Mouse (Mus musculus): ENCODE results near the gene Akap6.

The Akap6 gene

DNA sequence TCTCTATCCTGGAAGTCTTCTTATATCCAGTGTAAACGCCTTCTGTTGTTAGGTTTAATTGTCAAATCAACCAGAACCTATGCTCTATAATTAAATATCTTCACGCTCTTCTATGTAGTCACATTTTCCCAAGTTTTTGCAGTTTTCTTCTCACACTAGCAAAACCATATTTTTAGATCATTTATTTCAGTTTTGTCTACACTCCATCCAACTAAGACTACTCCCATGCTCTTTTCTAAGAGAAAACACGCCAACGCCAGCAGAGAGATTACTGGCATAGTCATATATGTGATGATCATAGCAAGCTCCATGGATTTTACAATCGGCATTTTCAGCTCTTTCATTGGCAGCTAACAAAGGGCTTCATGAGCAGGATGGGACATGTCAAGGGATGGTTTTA lies 341.5 kb downstream of the Akap6 start:
- DNase-seq (ENCODE audit: low spot score), result no peak

DNA sequence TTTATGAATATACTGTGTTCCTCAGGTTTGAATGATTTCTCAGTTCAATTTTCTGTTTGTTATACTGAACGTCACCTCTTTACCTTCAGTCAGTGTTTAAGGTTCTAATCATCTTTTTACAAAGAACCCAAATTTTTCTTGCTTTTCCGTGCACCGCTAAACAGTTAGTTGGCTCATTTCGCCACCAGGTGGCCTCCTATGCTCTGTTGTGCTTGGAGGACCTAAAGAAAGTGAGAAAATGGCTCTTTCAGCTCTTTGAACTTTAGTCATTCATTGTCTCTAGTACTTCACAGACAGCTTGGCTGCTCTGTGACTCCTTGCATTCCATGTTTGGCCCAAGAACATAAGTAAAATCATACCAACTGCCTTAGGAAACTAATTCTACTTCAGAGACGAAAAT lies 343.6 kb downstream of the Akap6 start:
- DNase-seq (ENCODE audit: low spot score), result peak; percentile 88

DNA sequence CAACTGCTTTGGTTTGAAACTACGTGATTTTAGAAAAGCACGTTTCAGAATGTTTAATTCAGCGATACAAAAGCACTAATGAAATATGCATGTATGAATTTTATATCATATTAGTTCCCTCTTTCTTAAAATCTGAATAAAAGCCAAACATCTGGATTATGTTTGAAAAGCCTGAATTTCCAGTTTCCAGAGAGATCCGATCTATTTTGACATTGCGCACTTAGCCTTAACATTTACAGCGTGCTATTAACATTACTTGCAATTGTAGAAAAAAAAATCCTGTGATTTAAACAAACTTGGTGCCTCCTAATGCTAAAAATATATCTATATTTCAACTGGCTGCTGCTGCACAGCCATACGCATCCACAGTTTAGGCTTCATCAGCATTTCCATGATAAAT lies 358.4 kb downstream of the Akap6 start:
- DNase-seq (ENCODE audit: low spot score), result no peak

DNA sequence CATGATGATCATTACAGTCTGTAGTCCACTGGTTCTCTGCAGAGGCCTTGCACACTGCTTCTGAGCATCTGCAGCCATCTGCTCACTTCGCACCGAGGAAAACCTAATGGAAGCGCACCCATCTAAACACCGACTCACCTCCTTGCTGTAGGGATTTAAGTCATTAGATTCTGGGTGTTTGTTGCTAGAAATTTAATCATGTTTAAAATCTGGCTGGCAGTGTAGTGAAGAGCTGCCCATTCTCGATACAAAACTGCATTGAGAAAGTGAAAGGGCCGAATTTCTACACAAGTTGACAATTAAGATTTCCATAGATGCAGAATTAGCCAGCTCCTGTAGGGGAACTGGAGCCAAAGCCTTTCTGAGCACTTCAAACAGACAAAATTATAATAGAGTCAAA lies 361.7 kb downstream of the Akap6 start:
- no peak for DNase-seq (ENCODE audit: low spot score)

DNA sequence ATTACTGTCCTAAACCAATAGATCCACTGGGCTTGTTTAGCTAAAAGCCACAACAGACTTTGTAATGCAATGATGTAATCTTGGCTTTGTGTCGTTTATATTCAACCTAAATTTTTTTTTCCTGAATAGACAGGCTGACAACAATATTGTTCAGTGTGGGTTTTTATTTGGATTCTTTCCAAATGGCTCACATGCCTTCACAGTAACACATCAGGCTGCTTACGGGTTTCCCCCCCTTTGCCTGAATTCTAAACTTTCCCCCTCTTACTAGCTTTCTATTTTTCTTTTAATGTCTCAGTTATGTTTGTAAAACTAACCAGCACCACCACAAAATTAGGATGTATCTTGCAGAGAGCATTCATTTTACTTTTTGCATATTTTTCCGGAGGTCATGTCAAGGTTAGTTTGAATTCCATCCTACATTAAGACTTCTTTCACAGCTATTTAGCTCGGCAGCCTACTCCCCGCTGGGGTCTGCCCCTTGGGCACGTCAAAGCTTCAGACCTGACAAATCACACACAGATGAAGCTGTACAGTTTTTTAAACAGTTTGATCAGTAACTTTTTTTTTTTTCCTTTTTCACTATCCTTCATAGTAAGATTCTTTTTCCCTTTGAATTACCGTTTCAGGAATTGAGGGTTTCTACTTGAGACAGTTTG lies 362.4 kb downstream of the Akap6 start:
- DNase-seq (ENCODE audit: low spot score), result peak; percentile 68

DNA sequence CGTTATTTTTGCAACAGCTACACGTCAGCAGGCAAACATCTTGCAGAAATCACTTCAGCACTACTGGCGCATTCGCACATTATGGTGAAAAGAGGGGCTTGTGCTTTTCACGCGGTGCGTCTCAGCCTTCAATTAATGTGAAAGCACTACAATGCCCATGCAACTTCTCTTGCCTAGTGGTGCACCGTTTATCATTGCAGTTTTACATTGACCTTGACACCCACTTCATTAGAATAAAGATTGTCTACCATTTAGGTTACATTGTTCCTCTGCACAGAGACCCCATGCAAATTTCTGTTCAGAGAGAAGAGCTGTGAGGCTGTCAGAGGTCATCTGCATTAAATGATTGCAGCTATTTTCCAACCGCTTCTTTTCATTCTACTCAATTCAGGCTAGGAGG lies 363.8 kb downstream of the Akap6 start:
- DNase-seq (ENCODE audit: low spot score), result peak; percentile 75

DNA sequence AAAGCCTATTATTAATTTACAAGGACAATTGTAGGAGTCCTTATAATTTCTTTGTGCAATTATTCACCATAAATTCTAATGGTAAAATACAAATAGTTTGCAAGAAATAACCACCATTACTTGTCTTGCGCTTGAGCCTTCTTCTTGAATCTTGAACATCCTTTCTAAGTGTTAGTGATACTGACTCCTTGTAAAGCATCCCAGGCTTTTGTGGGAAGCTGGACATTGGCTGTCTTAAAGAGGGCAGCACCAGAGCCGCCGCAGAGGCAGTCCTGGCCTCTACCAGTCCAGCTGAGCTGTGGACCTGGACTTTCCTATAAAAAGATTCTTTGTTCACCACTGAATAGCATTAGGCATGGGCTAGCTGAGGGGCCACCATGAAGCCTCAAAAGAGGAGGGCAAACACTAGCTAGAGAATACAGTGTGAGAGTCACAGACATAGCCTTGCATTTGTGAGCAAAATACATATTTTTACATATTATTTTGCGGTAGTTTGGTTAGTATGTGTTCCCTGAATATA lies 365.1 kb downstream of the Akap6 start:
- DNase-seq (ENCODE audit: low spot score), result peak; percentile 75

DNA sequence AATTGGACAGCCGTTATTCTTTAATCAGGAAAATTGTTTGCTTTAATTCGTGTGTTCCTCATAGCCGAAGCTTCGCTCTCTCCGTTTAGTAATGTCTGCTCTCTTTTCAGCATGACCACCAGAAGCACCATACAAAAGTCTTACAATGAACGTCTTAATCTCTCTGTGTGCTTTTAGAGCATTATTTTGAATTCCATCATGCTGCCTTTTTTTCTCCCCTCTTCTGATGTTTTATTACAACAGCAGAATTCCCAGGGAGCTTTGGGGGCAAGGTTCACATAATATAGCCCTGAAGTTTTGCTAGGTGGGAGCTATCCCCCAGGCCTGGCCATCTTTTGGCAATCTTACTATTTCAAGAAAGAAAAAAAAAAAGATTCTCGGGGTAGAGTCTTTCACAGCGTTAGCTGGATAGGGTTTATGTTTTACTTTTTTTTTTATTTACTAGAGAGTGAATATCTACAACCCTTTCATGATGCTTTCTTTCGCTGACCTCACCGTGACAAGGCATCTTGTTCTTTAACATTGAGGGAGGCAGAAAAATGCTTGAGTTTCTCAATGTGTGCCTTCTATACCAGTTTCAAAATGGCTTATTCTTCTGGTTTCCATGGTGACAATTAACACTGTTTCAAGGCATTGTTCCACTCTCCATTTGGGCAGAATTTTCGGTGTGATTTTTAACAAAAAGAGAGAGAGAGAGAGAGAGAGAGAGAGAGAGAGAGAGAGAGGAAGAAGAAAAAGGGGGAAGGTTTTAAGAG lies 366.0 kb downstream of the Akap6 start:
- DNase-seq (ENCODE audit: low spot score), result peak; percentile 73

DNA sequence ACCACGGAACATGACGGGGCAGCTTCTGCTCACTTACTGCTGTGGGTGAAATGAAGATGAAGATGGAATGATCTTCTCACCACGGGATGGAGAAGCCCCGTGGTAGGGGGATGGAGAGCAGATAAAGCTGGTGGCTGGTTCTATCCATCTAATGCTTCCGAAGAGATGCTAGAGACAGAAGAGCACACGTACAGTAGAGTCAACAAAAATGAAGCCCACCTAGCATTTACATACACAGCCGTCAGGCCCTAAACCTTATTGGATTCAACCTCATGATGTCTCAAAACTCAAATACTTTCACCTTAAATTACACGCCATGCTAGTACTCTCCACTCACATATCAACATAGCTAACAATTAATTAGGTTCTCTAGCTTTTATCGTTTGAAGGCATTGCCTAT lies 367.1 kb downstream of the Akap6 start:
- no peak for DNase-seq (ENCODE audit: low spot score)

DNA sequence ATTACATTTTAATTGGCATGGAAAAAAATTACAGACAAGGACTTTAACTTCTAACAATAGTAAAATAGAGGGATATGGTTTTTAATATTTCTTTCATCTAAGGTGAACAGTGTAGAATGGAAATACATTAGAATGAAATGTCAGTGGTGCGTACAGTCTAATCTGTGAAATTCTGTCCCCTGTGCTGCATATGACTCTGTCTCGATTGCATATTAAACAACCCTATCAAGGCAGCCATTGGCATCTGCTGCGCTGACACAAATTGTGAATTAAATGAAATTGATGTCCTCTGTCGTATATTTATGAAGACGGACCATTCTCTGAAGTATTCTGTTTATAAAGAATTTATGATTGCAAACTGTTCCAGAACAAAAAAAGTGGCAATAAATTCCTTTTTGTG lies 371.7 kb downstream of the Akap6 start:
- DNase-seq (ENCODE audit: low spot score), result no peak

DNA sequence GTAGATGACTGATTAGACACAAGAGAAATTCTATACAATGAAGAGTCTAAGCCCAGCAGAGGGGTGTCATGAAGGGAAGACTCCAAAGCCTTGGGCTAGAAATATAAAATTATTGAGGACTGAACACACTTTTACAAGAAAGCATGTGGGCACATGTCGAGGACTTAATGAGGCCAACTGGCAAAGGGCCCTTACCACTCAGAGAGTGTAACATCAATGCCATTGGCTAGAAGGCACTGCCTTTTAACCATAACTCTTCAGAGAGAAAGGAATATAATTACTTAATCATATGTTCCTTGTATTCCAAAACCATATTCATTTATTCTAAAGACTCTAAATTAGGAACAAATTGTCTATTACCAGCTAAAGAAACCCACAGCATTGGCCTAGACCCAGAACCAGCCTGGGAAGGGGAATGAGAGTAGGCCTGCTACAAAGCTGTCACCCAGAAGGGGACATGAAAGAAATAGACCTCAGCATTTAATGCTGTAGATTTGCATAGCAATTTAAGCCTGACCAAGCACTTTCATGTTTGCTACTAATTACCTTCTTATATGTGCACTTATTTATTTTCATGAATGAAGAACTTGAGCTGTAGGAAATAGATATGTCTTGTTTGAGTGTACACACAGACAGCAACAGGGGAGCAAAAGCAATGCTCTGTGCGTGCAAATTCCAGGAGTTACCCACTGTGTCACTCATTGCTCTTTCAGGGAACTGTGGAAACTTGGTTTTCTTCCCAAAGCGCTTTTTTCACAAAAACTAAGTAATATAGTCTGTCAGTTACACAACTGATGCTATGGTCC lies 377.6 kb downstream of the Akap6 start:
- DNase-seq (ENCODE audit: low spot score), result no peak

DNA sequence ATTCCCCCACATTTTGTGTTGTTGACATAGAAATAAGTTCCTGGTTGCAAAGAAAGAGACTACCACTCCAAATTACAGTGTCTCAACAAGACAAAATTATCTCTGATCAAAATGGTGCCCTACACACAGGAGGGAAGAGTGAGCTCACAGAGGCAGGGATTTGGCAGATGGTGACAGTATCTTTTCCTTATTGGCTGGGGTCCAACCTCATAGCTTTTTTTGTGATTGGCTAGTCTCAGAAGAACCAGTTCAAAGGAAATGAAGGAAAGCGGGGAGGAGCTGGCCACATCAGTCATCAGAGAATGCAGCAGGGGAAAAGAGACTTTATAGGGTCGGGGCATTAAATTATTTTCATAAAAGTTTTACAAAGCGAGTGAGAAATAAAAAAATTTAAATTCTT lies 386.6 kb downstream of the Akap6 start:
- no peak for DNase-seq (ENCODE audit: low spot score)

DNA sequence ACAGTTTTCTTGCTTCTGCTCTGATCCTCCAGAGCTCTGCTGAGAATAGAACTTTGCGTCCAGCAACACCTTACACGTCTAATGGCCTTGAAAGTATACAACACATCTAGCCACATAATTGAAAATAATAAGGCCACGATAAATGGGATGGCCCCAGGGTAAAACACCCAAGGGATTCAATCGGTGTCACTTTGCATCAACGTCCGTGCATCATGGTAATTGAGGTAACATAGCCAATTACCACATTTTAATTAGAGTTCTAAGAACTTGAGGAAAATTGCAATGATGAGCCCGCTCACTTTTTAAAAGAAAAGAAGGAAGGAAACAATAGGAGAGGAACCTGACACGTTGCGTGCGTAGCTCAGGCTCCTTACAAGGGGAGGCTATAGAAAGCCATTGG lies 413.1 kb downstream of the Akap6 start:
- DNase-seq (ENCODE audit: low spot score), result no peak

DNA sequence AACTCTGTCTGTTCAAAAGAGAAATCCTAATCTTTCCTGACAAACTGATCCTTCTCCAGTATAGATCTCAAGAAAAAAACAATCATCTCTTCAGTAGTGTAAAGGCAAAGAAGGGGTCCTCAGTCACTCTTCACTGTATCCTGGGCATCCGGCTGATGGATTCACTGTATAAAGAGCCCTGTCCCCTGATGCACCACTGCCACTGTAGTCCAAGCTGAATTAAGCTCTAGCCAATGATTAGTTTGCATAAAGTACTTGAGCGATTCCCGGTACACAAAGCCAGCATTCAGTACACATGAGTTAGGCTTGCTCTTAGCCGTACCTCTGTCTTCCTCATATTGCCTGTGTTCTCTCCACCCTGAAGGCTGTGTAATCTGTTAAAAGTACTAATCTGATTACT lies 420.2 kb downstream of the Akap6 start:
- no peak for DNase-seq (ENCODE audit: low spot score)

DNA sequence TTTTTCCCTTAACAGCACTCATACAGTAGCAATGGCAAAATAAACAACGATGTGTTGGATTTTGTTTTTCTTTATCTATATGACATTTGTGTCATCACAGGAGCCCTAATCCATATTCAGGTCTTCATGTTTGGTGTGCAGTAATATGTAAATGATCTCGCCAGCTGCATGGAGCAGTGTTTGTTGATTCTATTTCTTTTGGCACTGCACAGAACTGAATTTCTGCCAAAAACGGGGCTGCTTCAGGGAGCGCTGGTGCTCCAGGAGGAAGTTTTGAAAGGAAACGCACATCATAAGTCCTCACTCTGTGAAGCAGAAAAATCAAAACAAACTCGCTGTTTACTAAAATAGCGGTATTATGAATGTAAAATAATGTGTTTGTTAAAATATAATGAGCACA lies 424.9 kb downstream of the Akap6 start:
- no peak for DNase-seq (ENCODE audit: low spot score)

DNA sequence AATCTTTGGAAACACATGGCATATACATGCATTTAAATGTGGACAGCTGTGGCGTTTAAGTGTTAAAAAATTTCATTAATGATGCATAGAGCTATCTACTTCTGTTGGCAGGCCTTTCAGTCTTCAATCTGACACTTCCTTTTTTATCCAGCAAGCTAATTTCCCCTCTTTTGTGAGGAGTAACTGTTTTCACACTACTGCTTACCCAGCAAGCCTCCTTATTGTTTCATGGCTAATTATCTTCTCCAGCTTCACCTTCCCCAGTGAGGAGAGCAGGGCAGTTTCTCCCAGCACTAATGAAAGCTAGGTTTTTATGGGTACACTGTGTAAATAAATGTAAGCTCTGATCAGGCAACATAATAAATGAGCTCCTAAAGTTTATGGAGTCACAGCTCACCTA lies 425.5 kb downstream of the Akap6 start:
- DNase-seq (ENCODE audit: low spot score), result no peak

DNA sequence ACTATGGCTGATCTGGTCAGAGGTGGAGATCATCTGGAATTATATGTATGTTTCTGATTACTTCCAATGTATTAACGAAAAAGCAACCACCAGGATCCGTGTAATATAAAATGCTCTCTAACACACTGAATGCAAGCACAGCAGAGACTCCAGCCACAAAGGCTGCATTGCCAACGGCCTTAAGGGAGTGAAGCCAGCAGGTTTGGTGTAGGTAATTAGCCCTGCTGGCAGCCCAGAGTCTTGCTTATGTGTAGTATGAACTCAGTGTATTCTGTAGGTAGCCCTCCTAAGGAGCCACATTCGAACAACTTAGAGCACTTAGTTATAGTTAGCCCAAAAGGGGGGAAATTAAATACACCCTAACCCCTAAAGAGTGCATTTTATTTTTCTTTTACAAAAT lies 426.1 kb downstream of the Akap6 start:
- DNase-seq (ENCODE audit: low spot score), result no peak

DNA sequence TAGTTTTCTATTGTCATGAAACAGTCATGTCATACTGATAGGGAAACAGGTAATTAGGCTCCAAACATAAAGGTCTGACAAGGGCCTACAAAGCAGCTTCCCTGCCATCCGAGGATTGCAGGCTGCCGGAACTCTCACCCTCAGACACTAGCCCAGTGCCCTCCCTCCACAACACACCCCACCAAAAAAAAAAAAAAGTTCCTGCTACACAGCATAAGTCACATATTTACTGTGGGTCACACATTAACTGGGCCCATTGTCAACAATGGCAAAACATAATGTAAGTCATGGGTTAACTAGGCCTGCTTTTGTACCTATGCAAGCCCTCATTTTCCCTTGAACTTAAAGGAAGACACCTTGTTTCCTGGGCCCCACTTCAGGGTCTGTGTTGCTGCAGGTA lies 435.0 kb downstream of the Akap6 start:
- DNase-seq (ENCODE audit: low spot score), result no peak

DNA sequence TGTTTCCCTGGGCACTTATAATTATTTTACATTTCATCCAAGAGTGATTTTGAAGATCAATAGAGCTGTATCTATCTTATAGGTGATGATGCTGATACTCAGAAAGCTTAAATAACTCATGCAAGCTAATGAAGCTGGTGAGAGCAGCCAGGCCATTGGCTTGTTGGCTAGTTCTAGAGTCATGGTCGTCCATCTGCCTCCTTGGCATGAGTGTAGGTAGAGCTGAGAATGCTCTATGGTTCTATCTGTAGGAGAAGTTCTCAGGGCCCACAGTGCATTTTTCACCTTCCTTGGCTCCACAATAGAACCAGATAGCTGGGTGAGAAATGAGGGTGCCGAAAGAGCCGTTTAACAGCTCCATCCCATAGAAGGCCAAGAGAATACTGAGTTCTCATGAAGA lies 438.1 kb downstream of the Akap6 start:
- DNase-seq (ENCODE audit: low spot score), result no peak

DNA sequence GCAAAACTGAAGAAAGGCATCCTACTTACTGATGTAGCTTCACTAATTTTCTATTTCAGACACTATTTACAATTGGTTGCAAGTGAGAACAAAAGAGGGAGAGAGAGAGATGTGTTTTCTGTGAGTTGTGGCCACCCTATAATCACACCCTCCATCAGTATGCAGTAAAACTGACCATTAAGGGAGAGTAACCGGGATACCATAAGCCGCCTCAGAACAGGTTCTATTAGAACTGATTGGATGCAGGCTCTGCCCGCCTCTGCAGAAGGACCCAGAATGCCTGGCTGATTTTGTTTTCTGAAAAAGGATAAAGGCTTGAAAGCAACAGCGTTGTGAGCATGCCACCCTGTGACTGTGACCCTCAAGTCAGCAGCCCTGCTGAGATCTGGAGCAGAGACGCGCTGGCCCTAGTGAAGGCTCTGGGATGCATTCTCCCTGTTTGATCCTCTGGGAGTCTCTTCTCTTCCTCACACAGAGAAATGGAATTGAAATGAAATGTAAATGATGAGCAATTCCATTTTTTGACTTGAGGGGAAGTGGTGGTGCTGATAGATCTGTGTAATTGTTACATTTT lies 445.0 kb downstream of the Akap6 start:
- DNase-seq (ENCODE audit: low spot score), result no peak

DNA sequence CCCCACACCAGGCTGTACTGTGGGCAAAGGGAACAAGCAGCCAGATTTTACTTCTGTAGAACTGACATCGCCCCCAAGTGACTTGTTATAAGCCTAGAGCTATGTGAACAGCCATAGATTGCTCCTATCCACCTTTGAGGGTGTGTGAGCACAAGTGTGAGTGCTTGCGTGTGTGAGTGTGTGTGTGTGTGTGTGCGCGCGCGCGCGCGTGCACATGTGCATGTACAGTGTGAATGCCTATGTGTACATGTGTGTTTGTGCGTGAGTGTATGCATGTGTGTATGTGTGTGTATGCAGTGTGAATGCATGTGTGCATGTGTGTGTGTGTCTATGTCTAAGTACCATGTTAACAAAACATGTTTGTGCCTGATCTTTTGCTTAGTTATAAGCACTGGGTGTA lies 445.6 kb downstream of the Akap6 start:
- no peak for DNase-seq (ENCODE audit: low spot score)

DNA sequence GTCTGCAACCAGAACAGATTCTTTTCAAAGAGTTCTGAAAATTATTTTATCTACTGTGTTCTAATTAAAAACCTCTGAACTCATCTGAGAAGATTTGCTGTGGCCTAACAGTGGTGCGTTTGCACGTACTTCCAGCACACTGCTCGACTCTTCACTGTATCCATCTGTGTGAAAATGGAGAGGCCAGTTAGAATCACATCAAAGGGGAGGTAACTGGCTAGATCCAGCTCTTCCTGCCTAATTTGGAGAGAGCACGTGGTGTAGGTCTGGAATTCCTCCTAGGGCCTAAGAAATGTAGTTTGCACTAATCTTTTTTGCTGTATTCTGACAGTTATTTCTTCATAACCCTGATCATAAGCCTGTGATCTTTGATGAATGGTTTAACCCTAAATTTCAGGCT lies 446.3 kb downstream of the Akap6 start:
- DNase-seq (ENCODE audit: low spot score), result no peak

Measured in embryo, embryonic 10 days (tissue).